9 mouse cellular contexts compared by ENCODE assay signal in the genomic region with DNA sequence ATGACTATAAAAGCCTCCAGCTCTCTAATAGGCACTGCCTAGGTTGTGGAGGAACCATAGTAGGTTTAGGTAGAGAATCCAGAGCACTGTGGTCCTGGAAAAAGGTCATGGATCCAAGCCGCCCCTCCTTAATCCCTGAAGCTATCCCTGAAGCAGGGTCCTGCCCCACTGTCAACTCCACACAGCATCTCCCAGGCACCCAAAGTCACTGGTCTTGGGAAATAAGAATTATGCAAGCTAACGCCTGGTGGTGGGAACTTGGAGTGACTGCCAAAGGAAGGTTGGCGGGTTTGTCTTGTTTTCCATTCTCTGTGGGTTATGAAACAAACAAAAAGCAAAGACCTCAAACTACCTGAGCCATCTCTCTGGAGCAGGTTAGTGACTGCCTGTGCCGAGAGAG.
"Had no signal": no experiment of that assay in that cellular context is flagged by ENCODE, and none has a peak within 500 bp of the region (broad histone marks: within the 10 kb centered on the region; RNA-seq: fewer than 3 reads in every experiment).

No protein-coding gene starts in this region.

- H3K9ac ChIP-seq: limb, embryonic 15.5 days; liver, embryonic 12.5 days; midbrain, embryonic 13.5 days had no signal

- DNase-seq: kidney, adult 11 months; kidney, postnatal 10 days; kidney, postnatal 4 days; right cerebral cortex, postnatal 14 days; thymus, postnatal 4 days had no signal

- H3K27me3 ChIP-seq: liver, embryonic 12.5 days had no signal

- H3K27ac ChIP-seq: left cerebral cortex, adult 2 months; limb, embryonic 15.5 days; liver, embryonic 12.5 days; midbrain, embryonic 13.5 days had no signal

- H3K9me3 ChIP-seq: limb, embryonic 15.5 days; liver, embryonic 12.5 days; midbrain, embryonic 13.5 days had no signal

- H3K36me3 ChIP-seq: limb, embryonic 15.5 days; liver, embryonic 12.5 days; midbrain, embryonic 13.5 days had no signal

- H3K4me1 ChIP-seq: liver, embryonic 12.5 days had no signal

- H3K4me2 ChIP-seq: limb, embryonic 15.5 days; liver, embryonic 12.5 days; midbrain, embryonic 13.5 days had no signal

- H3K4me3 ChIP-seq: left cerebral cortex, adult 2 months; limb, embryonic 15.5 days; liver, embryonic 12.5 days; midbrain, embryonic 13.5 days had no signal

- ATAC-seq: liver, embryonic 12.5 days; midbrain, embryonic 13.5 days had no signal
